Mouse (Mus musculus): ENCODE results near the gene Ano6. TPM values are rescaled to one million over a fixed set of nuclear protein-coding genes. Genes with fewer than 3 reads are reported as not detected.

Gene Ano6
- polyA plus RNA-seq, 1 experiment from 2014 or later = 66.2 TPM

DNA sequence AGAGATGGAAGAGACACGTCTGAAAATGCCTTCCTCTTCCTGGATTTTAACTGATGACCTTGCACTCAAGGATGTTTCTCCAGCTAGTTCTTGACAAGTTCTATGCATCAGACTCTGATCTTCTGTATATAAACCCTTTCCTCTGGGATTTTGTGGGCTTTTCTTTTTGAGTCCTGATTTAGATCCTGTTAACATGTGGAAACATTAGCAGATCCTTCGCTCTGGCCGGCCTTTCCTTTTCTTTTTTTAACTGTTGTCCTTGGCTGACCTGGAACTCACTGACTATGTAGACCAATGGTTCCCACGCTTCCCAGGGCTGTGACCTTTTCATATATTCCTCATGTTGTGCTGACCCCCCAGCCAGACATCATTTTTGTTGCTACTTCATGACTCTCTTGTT lies 45.4 kb downstream of the Ano6 start:
- Histone ChIP-seq H3K9me3 (ENCODE audit: control insufficient read depth, low read length) (no peaks in the 10 kb centered on the region), H3K36me3 (ENCODE audit: control insufficient read depth, insufficient read depth, low read length) (no peaks in the 10 kb centered on the region), H3K4me2 (ENCODE audit: low read length) (no peak overlapping the region), H3K4me3 (ENCODE audit: low read depth, low read length) (no peak overlapping the region), H3K4me1 (replicated peaks; ENCODE audit: control insufficient read depth, insufficient read depth, low read length) (peaks cover 26% of the 10 kb centered on the region), H3K27me3 (replicated peaks; ENCODE audit: control insufficient read depth, insufficient read depth, low read length) (no peaks in the 10 kb centered on the region), H3K9ac (ENCODE audit: low read length) (no peak overlapping the region), H3K27ac (ENCODE audit: low read depth) (peak overlapping the region; percentile 9)
- WGBS = 60% methylated on average over 4 of the region's 4 CpGs
- DNase-seq (ENCODE audit: low spot score) (no peak), ATAC-seq (replicated peaks; ENCODE audit: low FRiP score, low TSS enrichment, low read depth) (no peak)

DNA sequence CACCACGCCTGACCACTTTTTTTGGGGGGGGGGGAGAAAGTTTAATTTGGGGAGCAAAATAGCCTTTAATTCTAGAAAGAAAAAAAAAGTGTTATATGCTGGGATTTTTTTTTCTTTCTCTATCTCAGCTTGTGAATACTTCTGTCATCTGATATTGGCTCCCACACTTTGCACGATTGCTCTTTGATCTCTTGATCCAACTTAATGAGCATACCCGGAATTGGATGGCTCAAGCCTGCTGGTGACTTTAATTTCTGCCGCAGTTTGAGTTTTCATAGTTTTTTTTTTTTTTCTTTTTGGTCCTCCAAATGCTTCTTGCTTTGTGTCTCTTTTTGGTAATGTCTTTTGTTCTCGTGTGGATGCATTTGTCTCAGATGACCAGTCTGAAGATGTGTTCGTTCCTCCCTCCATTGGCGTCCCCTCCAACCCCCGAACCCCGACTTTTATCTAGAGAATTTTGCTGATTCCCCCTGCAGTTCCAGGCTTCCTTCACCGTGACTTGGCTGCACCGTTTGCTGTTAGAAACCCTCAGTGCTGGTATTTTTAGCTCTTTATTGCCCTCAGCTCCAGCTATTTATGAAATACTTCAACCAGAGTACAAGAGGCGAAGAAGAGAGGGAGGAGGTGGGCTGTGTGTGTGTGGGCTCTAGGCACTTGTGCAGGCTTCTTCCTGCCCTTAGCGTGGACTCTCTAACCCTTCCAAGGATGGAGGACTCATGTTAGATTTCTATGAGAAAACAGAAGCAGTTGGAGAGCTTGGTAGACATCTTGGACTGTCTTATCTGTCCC lies 46.2 kb downstream of the Ano6 start:
- Histone ChIP-seq H3K27ac (ENCODE audit: low read depth) (peak overlapping the region; percentile 64; the same call in 1 of the 2 replicates), H3K9me3 (ENCODE audit: control insufficient read depth, low read length) (no peaks in the 10 kb centered on the region), H3K4me2 (ENCODE audit: low read length) (peak overlapping the region; percentile 9; the same call in 1 of the 2 replicates), H3K9ac (ENCODE audit: low read length) (no peak overlapping the region; the same call in 1 of the 2 replicates), H3K27me3 (replicated peaks; ENCODE audit: control insufficient read depth, insufficient read depth, low read length) (no peaks in the 10 kb centered on the region), H3K36me3 (ENCODE audit: control insufficient read depth, insufficient read depth, low read length) (no peaks in the 10 kb centered on the region), H3K4me1 (replicated peaks; ENCODE audit: control insufficient read depth, insufficient read depth, low read length) (peaks cover 26% of the 10 kb centered on the region), H3K4me3 (ENCODE audit: low read depth, low read length) (no peak overlapping the region)
- no peak for DNase-seq (ENCODE audit: low spot score)
- no peak for ATAC-seq (replicated peaks; ENCODE audit: low FRiP score, low TSS enrichment, low read depth)
- WGBS = 34% methylated on average over 13 of the region's 13 CpGs

DNA sequence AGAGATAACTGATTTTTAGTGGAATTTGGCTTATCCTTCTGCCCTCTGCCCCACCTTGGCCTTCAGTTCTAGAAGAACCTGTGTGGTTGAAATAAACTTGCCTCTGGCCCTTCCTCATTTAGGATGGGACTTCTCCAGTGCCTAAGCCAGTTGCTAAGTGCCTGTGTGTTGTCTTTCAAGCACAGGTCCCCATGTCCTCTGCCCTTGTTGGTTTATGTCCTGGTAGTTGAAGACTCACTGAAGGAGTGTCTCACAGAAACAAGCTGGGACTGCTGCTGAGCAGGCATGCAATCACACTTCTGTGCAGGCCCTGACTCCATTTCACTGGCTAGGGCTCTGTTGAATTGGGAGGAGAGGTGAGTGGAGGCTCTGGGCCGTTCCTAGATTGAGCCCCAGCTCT lies 46.9 kb downstream of the Ano6 start:
- DNase-seq (ENCODE audit: low spot score) (no peak), ATAC-seq (replicated peaks; ENCODE audit: low FRiP score, low TSS enrichment, low read depth) (no peak)
- no peak overlapping the region for H3K4me2 ChIP-seq (ENCODE audit: low read length)
- no peaks in the 10 kb centered on the region for H3K27me3 ChIP-seq (replicated peaks; ENCODE audit: control insufficient read depth, insufficient read depth, low read length)
- no peak overlapping the region for H3K4me3 ChIP-seq (ENCODE audit: low read depth, low read length)
- H3K27ac ChIP-seq (ENCODE audit: low read depth) = peak overlapping the region; percentile 64
- WGBS = 59% methylated on average over 1 of the region's 1 CpGs
- H3K4me1 ChIP-seq (replicated peaks; ENCODE audit: control insufficient read depth, insufficient read depth, low read length) = peaks cover 26% of the 10 kb centered on the region
- no peaks in the 10 kb centered on the region for H3K36me3 ChIP-seq (ENCODE audit: control insufficient read depth, insufficient read depth, low read length)
- no peak overlapping the region for H3K9ac ChIP-seq (ENCODE audit: low read length)
- no peaks in the 10 kb centered on the region for H3K9me3 ChIP-seq (ENCODE audit: control insufficient read depth, low read length)

DNA sequence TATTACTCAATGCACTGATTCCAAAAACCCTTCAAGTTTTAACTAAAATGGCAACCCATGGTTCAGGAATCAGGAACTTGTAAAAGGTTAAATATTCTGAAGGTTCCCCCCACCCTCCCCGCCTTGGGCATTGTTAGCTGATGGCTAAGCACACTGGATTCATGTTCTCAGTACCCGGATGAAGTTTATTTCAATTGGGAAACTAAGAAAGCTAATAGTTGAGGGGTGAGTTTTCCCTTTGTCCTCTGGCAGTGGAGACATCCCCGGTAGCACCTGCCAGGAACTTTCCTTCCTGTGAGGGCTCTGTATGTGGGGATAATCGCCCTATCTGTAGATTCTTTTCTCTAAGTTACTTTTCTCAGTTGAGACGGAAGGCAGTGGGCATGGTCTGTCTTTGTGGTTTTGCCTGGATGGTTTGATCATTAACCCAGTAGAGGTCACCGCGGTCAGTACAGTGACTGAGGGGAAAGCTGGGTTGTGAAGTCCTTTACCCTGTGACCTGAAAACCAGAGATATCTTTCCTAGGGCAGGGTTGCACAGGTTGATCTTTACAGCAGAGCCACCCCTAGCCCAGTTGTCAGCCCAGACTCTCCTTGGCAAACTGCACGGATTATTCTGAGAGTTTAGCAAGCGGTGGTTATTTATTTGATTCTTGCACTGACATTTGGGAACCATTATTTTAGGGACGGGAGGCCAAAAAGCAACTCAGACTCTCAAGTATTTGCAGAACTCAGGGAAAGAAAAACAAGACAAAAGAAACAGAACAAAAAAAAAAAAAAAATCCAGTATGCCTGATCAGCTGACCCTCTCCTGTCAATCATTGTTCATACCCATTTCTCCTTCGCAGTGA lies 47.8 kb downstream of the Ano6 start:
- H3K4me1 ChIP-seq (replicated peaks; ENCODE audit: control insufficient read depth, insufficient read depth, low read length) = peaks cover 26% of the 10 kb centered on the region
- DNase-seq (ENCODE audit: low spot score) = no peak
- peak overlapping the region; percentile 64 for H3K27ac ChIP-seq (ENCODE audit: low read depth)
- 58% methylated on average over 11 of the region's 11 CpGs for WGBS
- no peak overlapping the region for H3K9ac ChIP-seq (ENCODE audit: low read length)
- peak overlapping the region; percentile 15; the same call in 1 of the 2 replicates for H3K4me2 ChIP-seq (ENCODE audit: low read length)
- no peaks in the 10 kb centered on the region for H3K36me3 ChIP-seq (ENCODE audit: control insufficient read depth, insufficient read depth, low read length)
- H3K4me3 ChIP-seq (ENCODE audit: low read depth, low read length) = no peak overlapping the region
- no peaks in the 10 kb centered on the region for H3K9me3 ChIP-seq (ENCODE audit: control insufficient read depth, low read length)
- no peaks in the 10 kb centered on the region for H3K27me3 ChIP-seq (replicated peaks; ENCODE audit: control insufficient read depth, insufficient read depth, low read length)
- ATAC-seq (replicated peaks; ENCODE audit: low FRiP score, low TSS enrichment, low read depth) = no peak; the same call in 1 of the 2 replicates

DNA sequence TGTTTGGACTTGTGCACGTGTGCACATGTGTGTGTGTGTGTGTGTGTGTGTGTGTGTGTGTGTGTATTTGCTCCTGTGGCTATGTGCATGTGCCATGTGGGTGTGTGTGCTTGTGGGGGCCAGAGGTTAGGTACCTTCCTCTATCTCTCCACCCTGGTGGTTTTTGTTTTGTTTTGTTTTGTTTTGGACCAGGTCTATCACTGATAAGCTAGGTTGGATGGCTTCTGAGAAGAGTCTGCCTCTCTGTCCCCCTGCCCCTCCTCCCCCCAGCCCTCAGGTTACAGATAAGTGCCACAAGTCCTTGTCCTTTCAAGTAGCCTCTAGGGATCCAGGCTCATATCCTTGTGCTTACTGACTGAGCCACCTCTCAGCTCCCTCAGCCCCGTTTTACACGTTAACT lies 49.1 kb downstream of the Ano6 start:
- Histone ChIP-seq H3K9ac (ENCODE audit: low read length) (no peak overlapping the region), H3K4me1 (replicated peaks; ENCODE audit: control insufficient read depth, insufficient read depth, low read length) (peaks cover 29% of the 10 kb centered on the region), H3K27me3 (replicated peaks; ENCODE audit: control insufficient read depth, insufficient read depth, low read length) (no peaks in the 10 kb centered on the region)

DNA sequence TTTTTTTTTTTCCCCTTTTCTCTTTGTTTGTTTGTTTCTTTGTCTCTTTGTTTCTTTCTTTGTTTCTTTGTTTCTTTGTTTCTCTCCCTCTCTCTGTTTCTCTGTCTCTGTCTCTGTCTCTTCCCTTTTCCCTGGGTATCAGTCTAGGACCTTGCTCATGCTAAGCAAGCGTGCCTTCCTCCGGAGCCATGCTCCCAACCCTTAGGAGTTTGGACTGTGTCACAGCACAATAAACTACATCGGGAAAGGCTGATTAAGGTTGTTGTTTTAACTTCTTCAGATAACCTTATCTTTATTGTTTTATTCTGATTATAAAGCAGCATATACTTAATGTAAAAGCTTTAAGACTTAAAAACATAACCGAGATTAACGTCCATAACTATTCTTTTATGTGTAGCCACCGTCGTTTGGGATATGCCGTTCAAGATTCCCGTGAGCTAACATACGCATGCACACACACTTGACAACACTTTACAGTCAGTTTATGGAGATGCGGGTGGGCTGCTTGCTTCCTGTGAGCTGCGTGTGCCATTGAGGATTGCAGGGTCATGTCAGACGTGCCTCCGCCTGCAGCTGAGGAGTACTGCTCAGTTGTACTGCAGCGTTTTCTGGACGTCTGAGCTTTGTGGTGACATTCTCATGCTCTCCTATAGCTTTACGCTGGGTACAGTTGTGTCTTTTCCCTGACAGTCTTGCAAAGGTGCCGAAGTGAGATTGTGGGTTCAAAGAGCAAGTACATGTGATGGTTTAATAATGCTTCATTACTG lies 52.7 kb downstream of the Ano6 start:
- Histone ChIP-seq H3K4me3 (ENCODE audit: low read depth, low read length) (no peak overlapping the region), H3K4me2 (ENCODE audit: low read length) (no peak overlapping the region), H3K4me1 (replicated peaks; ENCODE audit: control insufficient read depth, insufficient read depth, low read length) (peaks cover 3% of the 10 kb centered on the region), H3K36me3 (ENCODE audit: control insufficient read depth, insufficient read depth, low read length) (no peaks in the 10 kb centered on the region), H3K9me3 (ENCODE audit: control insufficient read depth, low read length) (no peaks in the 10 kb centered on the region), H3K27me3 (replicated peaks; ENCODE audit: control insufficient read depth, insufficient read depth, low read length) (no peaks in the 10 kb centered on the region), H3K27ac (ENCODE audit: low read depth) (peak overlapping the region; percentile 38; the same call in 1 of the 2 replicates), H3K9ac (ENCODE audit: low read length) (no peak overlapping the region)
- WGBS = 53% methylated on average over 18 of the region's 18 CpGs
- no peak for DNase-seq (ENCODE audit: low spot score)
- no peak for ATAC-seq (replicated peaks; ENCODE audit: low FRiP score, low TSS enrichment, low read depth)

More for the DNA sequence above, 49.1 kb downstream of the Ano6 start:
- 76% methylated on average over 3 of the region's 3 CpGs for WGBS
- no peak overlapping the region for H3K4me3 ChIP-seq (ENCODE audit: low read depth, low read length)
- H3K27ac ChIP-seq (ENCODE audit: low read depth) = no peak overlapping the region
- DNase-seq (ENCODE audit: low spot score) (no peak), ATAC-seq (replicated peaks; ENCODE audit: low FRiP score, low TSS enrichment, low read depth) (no peak)
- H3K9me3 ChIP-seq (ENCODE audit: control insufficient read depth, low read length) = no peaks in the 10 kb centered on the region
- no peak overlapping the region for H3K4me2 ChIP-seq (ENCODE audit: low read length)
- no peaks in the 10 kb centered on the region for H3K36me3 ChIP-seq (ENCODE audit: control insufficient read depth, insufficient read depth, low read length)

DNA sequence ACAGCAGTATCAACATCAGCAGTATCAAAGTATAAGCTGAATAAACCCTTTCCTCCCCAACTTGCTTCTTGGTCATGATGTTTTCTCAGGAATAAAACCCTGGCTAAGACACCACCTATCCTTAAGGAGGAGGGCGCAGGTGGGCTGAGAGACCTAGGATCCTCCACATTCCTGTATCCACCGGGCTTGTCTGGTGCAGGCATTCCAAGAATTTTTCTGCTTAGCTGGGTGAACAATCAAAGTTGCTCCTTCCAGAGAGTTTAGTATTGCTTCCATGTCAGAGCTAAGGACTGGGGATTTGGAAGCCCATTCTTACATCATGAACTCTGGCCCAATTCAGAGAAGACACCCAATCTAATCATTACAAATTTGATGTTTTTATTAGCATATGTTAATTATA lies 53.8 kb downstream of the Ano6 start:
- H3K27ac ChIP-seq (ENCODE audit: low read depth) = no peak overlapping the region
- no peak overlapping the region for H3K9ac ChIP-seq (ENCODE audit: low read length)
- 42% methylated on average over 2 of the region's 2 CpGs for WGBS
- no peaks in the 10 kb centered on the region for H3K36me3 ChIP-seq (ENCODE audit: control insufficient read depth, insufficient read depth, low read length)
- no peaks in the 10 kb centered on the region for H3K27me3 ChIP-seq (replicated peaks; ENCODE audit: control insufficient read depth, insufficient read depth, low read length)
- H3K9me3 ChIP-seq (ENCODE audit: control insufficient read depth, low read length) = no peaks in the 10 kb centered on the region
- DNase-seq (ENCODE audit: low spot score) = no peak
- ATAC-seq (replicated peaks; ENCODE audit: low FRiP score, low TSS enrichment, low read depth) = no peak
- H3K4me2 ChIP-seq (ENCODE audit: low read length) = no peak overlapping the region
- H3K4me1 ChIP-seq (replicated peaks; ENCODE audit: control insufficient read depth, insufficient read depth, low read length) = peaks cover 3% of the 10 kb centered on the region
- H3K4me3 ChIP-seq (ENCODE audit: low read depth, low read length) = no peak overlapping the region

DNA sequence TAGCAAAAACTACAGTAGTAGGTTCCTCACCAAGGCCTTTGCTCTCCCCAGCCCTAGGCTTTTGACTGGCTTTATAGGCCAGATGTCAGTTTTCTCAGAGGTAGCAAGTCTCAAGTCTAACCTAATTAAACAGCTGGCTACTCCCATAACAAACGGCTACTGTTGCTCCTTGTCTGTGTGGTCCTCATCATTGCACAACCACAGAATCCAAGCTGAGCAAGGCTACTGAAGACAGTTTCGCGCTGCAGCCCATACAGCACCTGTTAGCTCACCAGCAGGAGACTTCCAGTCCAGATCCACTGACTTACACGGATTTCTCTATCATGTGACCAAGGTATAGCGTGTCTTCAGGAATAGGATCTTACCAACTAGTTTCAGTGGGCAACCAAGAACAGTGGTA lies 55.5 kb downstream of the Ano6 start:
- Histone ChIP-seq H3K9ac (ENCODE audit: low read length) (no peak overlapping the region), H3K27ac (ENCODE audit: low read depth) (no peak overlapping the region), H3K4me2 (ENCODE audit: low read length) (no peak overlapping the region), H3K36me3 (ENCODE audit: control insufficient read depth, insufficient read depth, low read length) (no peaks in the 10 kb centered on the region), H3K4me1 (replicated peaks; ENCODE audit: control insufficient read depth, insufficient read depth, low read length) (peaks cover 11% of the 10 kb centered on the region), H3K4me3 (ENCODE audit: low read depth, low read length) (no peak overlapping the region), H3K9me3 (ENCODE audit: control insufficient read depth, low read length) (no peaks in the 10 kb centered on the region), H3K27me3 (replicated peaks; ENCODE audit: control insufficient read depth, insufficient read depth, low read length) (no peaks in the 10 kb centered on the region)
- WGBS = 77% methylated on average over 5 of the region's 5 CpGs
- ATAC-seq (replicated peaks; ENCODE audit: low FRiP score, low TSS enrichment, low read depth) = no peak
- DNase-seq (ENCODE audit: low spot score) = no peak
